Mouse (Mus musculus) hindbrain, embryonic 11.5 days (tissue): ENCODE results near the gene Xlr5b. TPM values are rescaled to one million over a fixed set of nuclear protein-coding genes. Genes with fewer than 3 reads are reported as not detected.
"Not testable (repeated sequence)": the region's sequence is repeated elsewhere in the genome, so short reads cannot be mapped to it uniquely, and the experiment has no call there.

Source experiments
- ATAC-seq: fragments of 200-750 bp; cut with Nextera tagmentation; 2 replicates; pipeline ENCODE4 v1.8.0; 2017; ENCODE audit warnings: mild to moderate bottlenecking, moderate TSS enrichment, moderate library complexity; ENCODE audit not compliant: low FRiP score
- DNase-seq: peaks from one replicate; pipeline ENCODE4 v3.0.0-alpha.2; 2015; ENCODE audit warnings: low spot score
- H3K27ac ChIP-seq: fragments of 300-500 bp; sonication (generic); 2 replicates; pipeline ENCODE4 v1.5.1; 2014; ENCODE audit warnings: mild to moderate bottlenecking, low read depth, low read length
- H3K27me3 ChIP-seq: fragments of 300-500 bp; sonication (generic); 2 replicates; pipeline ENCODE4 v1.6.1; 2014; ENCODE audit warnings: mild to moderate bottlenecking, low read length, moderate library complexity, mixed read lengths; ENCODE audit not compliant: control insufficient read depth, insufficient read depth
- H3K36me3 ChIP-seq: fragments of 300-500 bp; sonication (generic); 2 replicates; pipeline ENCODE4 v1.6.1; 2014; ENCODE audit warnings: mild to moderate bottlenecking, low read length, moderate library complexity, mixed read lengths; ENCODE audit not compliant: control insufficient read depth, insufficient read depth
- H3K4me1 ChIP-seq: fragments of 300-500 bp; sonication (generic); replicated peaks from 2 replicates; pipeline ENCODE4 v1.6.1; 2014; ENCODE audit warnings: low read length, mixed read lengths; ENCODE audit not compliant: control insufficient read depth, insufficient read depth
- H3K4me2 ChIP-seq: fragments of 300-500 bp; sonication (generic); replicated peaks from 2 replicates; pipeline ENCODE4 v1.6.1; 2014; ENCODE audit warnings: mild to moderate bottlenecking, low read depth, low read length
- H3K4me3 ChIP-seq: fragments of 300-500 bp; sonication (generic); 2 replicates; pipeline ENCODE4 v1.5.1; 2014; ENCODE audit warnings: low read depth, low read length
- H3K9ac ChIP-seq: fragments of 300-500 bp; sonication (generic); 2 replicates; pipeline ENCODE4 v1.6.1; 2014; ENCODE audit warnings: low read depth, low read length
- H3K9me3 ChIP-seq: fragments of 300-500 bp; sonication (generic); 2 replicates; pipeline ENCODE4 v1.6.1; 2016; ENCODE audit warnings: low read length; ENCODE audit not compliant: control insufficient read depth
- WGBS: fragments of 180-500 bp; shearing (Covaris S2); extraction: QIAGEN DNeasy Blood & Tissue Kit; methylation state at CpG from one replicate; pipeline ENCODE4 v1.1.7; 2014; 5-methylcytosine and 5-hydroxymethylcytosine counted together
- polyA plus RNA-seq: library from polyadenylated mRNA; unstranded; fragments of >200 nt; fragmentation: Nextera tagmentation; extraction: Ambion mirVana; gene quantifications from 2 replicates; pipeline ENCODE4 v1.2.1, GENCODE M21; 2014

Xlr5b gene
- polyA plus RNA-seq, result not detected in 2 replicates

DNA sequence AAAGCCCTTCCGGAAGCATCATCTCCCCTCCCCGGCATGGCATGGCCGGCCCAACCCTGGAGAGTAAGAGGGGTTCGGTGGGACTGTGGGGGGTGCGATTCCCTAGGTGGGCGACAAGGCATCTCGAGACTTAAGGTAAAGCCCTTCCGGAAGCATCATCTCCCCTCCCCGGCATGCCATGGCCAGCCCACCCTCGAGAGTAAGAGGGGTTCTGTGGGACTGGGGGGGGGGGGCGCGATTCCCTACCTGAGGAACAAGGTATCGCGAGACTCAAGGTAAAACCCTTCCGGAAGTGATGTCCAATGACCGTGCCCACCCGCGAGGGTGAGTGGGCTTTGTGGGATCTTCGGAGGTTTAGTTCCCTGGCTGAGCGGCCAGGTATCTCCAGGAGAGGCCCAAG, at the start of gene Xlr5b:
Xlr5b (plus strand) TSS at position 301 of the 400 bp plus-strand sequence.
- H3K4me3 ChIP-seq, H3K36me3 ChIP-seq, H3K27me3 ChIP-seq, H3K9me3 ChIP-seq, H3K4me2 ChIP-seq, DNase-seq, H3K9ac ChIP-seq, H3K4me1 ChIP-seq, ATAC-seq, H3K27ac ChIP-seq: not testable (repeated sequence)
- WGBS, result no CpG with 5 or more reads among the region's 20 CpGs

DNA sequence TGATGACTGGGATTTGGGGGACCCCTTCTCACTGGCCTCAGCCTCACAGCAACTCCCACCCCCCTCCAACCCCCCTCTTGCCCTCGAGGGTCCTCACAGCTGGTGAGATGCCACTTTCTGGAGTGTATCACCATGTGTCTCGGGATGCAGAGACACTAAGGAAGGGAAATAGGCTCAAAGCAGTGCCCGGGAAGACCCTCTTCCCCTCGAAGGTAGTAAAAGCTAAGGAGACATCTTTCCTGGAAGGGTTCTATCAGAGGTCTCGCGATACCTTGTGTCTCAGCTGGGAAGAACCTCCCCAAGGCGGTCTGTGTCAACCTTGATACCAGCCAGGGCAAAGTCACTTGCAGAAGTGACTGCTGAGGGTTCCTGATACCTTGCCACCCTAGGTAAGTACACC, 31.8 kb upstream of the Xlr5b start, which contains the start of gene Gm14685:
Gm14685 (plus strand) TSS at position 301 of the 400 bp plus-strand sequence.
- H3K4me3 ChIP-seq, H3K36me3 ChIP-seq, H3K4me2 ChIP-seq, H3K27me3 ChIP-seq, ATAC-seq, H3K4me1 ChIP-seq, H3K27ac ChIP-seq, DNase-seq, H3K9me3 ChIP-seq, H3K9ac ChIP-seq: not testable (repeated sequence)
- no CpG with 5 or more reads among the region's 7 CpGs for WGBS

DNA sequence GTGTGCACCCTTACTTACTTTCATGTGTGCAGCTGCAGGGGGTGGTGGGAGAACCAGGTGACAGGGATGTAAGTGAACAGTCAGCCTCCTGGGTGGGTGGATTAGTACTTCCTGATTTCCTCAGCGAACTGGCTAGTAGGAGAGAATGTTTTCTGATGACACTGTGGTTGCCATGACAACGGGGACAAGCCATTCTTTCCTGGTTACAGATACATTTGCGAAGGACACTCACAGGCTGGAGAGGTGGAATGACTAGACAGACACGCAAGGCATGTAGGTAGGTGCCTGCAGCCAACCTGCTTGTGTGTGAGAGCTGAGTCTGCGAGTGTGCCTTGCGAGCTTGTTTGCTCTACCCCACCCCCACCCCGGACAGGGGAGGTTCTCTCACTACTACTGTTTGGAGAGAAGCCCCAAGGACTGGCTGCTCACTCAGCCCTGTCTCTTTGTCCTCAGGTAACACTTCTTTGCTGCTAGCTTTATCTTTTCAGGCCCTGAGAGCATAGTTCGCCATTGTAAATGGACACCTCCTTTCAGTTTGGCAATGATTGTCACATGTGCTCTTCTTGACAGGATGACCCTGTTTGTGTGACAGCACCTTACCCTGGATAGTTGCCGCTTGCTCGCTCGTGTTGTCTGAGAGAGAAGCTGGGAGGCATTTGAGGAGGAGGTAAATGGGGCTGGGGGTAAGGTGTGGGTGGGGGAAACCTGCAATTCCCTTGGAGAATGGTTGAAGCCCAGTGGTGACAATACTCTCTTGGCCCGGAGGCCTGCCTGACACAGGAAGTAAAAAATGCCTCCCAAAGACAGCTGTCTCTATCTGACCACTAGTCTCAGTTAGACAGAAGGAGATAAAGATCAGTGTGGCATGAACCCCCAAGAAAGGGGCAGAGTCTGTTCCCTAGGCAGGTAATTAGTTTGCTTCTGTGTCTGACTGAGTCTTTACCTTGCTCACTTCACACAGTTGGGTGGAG, 25.5 kb upstream of the Xlr5b start:
- not testable (repeated sequence) for H3K4me2 ChIP-seq, H3K27ac ChIP-seq, DNase-seq, H3K4me1 ChIP-seq, H3K9me3 ChIP-seq, H3K27me3 ChIP-seq, H3K4me3 ChIP-seq, H3K9ac ChIP-seq, H3K36me3 ChIP-seq
- ATAC-seq, result peak; percentile 30; the same call in 1 of the 2 replicates
- WGBS, result no CpG with 5 or more reads among the region's 12 CpGs

DNA sequence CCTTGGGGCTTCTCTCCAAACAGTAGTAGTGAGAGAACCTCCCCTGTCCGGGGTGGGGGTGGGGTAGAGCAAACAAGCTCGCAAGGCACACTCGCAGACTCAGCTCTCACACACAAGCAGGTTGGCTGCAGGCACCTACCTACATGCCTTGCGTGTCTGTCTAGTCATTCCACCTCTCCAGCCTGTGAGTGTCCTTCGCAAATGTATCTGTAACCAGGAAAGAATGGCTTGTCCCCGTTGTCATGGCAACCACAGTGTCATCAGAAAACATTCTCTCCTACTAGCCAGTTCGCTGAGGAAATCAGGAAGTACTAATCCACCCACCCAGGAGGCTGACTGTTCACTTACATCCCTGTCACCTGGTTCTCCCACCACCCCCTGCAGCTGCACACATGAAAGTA, 5.4 kb upstream of the Xlr5b start:
- not testable (repeated sequence) for H3K27me3 ChIP-seq, H3K27ac ChIP-seq, H3K4me1 ChIP-seq, H3K4me3 ChIP-seq, ATAC-seq, H3K4me2 ChIP-seq, H3K9ac ChIP-seq, H3K36me3 ChIP-seq, DNase-seq, H3K9me3 ChIP-seq
- WGBS, result no CpG with 5 or more reads among the region's 7 CpGs

DNA sequence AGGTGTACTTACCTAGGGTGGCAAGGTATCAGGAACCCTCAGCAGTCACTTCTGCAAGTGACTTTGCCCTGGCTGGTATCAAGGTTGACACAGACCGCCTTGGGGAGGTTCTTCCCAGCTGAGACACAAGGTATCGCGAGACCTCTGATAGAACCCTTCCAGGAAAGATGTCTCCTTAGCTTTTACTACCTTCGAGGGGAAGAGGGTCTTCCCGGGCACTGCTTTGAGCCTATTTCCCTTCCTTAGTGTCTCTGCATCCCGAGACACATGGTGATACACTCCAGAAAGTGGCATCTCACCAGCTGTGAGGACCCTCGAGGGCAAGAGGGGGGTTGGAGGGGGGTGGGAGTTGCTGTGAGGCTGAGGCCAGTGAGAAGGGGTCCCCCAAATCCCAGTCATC, 754 bp downstream of the Xlr5b start, which contains the start of gene DXBay18:
DXBay18 (minus strand) TSS at position 101 of the 400 bp plus-strand sequence.
- not testable (repeated sequence) for H3K27me3 ChIP-seq, H3K36me3 ChIP-seq, H3K9me3 ChIP-seq, ATAC-seq, H3K4me1 ChIP-seq, H3K27ac ChIP-seq, DNase-seq, H3K4me3 ChIP-seq, H3K4me2 ChIP-seq, H3K9ac ChIP-seq
- WGBS, result no CpG with 5 or more reads among the region's 7 CpGs

DNA sequence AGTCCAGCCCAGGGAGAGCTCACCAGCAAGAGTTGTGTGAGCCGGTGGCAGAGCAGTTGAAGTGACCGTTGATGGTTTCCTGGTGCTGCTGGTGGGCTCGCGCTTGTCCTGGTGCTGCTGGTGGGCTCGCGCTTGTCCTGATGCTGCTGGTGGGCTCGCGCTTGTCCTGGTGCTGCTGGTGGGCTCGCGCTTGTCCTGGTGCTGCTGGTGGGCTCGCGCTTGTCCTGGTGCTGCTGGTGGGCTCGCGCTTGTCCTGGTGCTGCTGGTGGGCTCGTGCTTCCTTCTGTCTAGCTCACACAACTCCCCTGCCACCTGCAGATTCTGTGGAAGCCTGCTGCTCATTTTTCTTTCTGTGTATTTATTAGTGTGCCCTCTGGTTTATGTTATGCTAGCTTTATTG, 28.3 kb downstream of the Xlr5b start, which contains the start of gene Spin2d:
Spin2d (minus strand) TSS at position 101 of the 400 bp plus-strand sequence.
- WGBS, result 89% methylated on average over 6 of the region's 15 CpGs
- not testable (repeated sequence) for ATAC-seq, H3K4me3 ChIP-seq, H3K36me3 ChIP-seq, H3K4me1 ChIP-seq, H3K9ac ChIP-seq, H3K4me2 ChIP-seq, DNase-seq, H3K9me3 ChIP-seq, H3K27me3 ChIP-seq, H3K27ac ChIP-seq

DNA sequence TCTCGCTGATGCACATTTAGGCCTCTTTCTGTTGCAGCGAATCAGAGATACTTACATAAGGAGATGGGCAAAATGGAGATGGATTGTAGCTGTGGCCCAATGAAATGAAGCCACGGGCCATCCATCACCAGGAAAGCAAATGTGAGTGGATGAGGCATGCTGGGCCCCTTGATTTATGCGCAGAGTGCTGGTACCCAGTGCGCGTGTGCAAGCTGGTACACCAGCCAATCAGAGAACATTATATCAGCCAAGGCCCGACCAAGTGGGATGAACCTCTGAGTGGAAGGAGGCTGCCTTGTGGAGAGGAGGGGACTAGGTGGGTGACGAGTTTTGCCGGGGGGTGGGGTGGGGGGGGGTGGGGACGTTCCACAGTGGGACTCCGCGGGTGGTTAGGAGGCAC, 43.3 kb downstream of the Xlr5b start, which contains the start of gene Xlr3b:
Xlr3b (plus strand) TSS at position 274 of the 400 bp plus-strand sequence.
- H3K4me1 ChIP-seq, H3K9me3 ChIP-seq, H3K4me2 ChIP-seq, H3K36me3 ChIP-seq, H3K9ac ChIP-seq, H3K27ac ChIP-seq, H3K27me3 ChIP-seq, DNase-seq, H3K4me3 ChIP-seq, ATAC-seq: not testable (repeated sequence)
- 77% methylated on average over 9 of the region's 12 CpGs for WGBS
